Mouse (Mus musculus) spleen, adult 2 months (tissue): ENCODE measurements around the gene Lmf2.

Experiments used
- CTCF ChIP-seq: fragments of 200-500 bp; IDR thresholded peaks from 2 replicates; pipeline ENCODE4 v1.5.1; 2011; ENCODE audit warnings: mild to moderate bottlenecking, inconsistent platforms; ENCODE audit not compliant: insufficient read depth, insufficient read length, insufficient replicate concordance; ENCODE audit errors: extremely low read depth
- POLR2A ChIP-seq: fragments of 200-500 bp; IDR thresholded peaks from 2 replicates; pipeline ENCODE4 v1.6.1; 2011; ENCODE audit warnings: low read depth, low read length, inconsistent platforms

DNA sequence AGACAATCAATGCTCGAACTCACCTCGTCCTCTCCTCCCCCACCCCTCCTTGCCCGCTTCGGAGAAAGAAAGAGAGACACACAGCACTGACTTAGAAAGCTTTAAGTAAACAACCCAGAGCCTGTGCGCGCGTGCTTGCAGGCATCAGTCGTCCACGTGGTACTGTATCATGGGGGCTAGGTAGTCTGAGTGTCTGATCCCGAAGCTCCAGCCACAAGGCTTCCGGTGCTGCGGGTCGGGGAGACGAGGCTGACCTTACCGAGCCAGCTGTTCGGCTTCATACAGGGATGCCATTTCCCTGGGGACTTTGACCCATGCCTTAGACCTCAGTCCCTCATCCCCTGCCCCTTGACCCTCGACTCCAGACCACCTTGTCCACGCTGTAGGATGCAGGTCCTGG is 21.9 kb upstream of the Lmf2 start:
- no peak for TF ChIP-seq CTCF
- no peak for TF ChIP-seq POLR2A
